Mouse (Mus musculus): Measurements from ENCODE around the gene Fam135a. TPM values are rescaled to one million over a fixed set of nuclear protein-coding genes. Genes with fewer than 3 reads are reported as not detected.

Gene Fam135a
- total and polyA plus RNA-seq, 2 experiments from 2014 or later = 23.0 to 31.9 TPM

DNA sequence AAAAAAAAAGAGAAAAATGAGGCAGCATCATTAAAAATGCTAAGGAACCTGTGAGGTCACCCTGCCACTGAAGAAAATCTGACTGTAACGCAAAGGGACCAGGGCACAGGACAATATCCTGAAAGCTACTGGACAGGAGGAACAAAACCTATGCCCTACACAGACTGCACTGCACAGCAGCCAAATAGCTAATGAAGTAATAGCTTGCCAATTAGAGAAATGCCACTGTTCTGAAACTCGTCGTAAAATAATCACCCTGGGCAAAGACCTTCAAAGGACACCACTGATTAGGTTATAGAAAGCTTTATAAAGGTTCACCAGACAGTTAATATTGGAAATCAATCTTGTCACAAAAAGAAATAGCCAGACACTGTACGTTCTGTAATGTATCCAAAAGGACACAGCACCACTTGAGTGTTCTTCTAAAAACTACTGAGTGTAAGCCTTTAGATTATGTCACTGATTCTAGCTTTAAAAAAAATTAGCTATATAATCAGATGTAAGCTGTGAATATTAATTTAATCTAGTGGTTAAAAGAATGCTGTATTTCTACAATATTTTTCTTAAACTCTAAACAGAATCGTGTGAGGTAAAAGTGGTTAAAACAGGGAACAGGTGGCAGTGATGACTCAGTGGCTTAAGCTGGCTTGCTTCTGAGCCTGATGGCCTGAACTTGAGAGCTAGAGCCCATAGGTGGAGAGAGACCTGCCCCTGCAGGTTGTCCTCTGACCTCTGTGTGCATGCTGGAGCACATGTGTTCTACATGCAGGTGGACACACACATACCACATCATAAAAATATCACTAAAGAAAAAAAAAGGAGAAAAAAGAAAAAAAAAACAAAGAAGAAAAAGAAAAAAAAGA lies 26.5 kb downstream of the Fam135a start:
- 71% methylated on average over 5 of the region's 5 CpGs for WGBS
- H3K27ac ChIP-seq = no peak overlapping the region
- H3K36me3 ChIP-seq (ENCODE audit: insufficient read depth, low read length) = no peaks in the 10 kb centered on the region; the same call in 1 of the 2 replicates
- H3K4me3 ChIP-seq (ENCODE audit: low read length) = no peak overlapping the region
- ATAC-seq = no peak
- no peak overlapping the region for H3K9ac ChIP-seq (replicated peaks; ENCODE audit: low read length)
- H3K9me3 ChIP-seq (ENCODE audit: low read length) = no peaks in the 10 kb centered on the region
- no peak overlapping the region for H3K4me2 ChIP-seq (ENCODE audit: low read depth, low read length)
- H3K4me1 ChIP-seq (ENCODE audit: insufficient read depth, low read length) = no peaks in the 10 kb centered on the region; the same call in 1 of the 2 replicates
- no peaks in the 10 kb centered on the region for H3K27me3 ChIP-seq (ENCODE audit: insufficient read depth, low read length)
- no peak for DNase-seq (ENCODE audit: low spot score)
- no peak for TF ChIP-seq CTCF (IDR thresholded peaks at IDR 0.05; ENCODE audit: low read depth)

DNA sequence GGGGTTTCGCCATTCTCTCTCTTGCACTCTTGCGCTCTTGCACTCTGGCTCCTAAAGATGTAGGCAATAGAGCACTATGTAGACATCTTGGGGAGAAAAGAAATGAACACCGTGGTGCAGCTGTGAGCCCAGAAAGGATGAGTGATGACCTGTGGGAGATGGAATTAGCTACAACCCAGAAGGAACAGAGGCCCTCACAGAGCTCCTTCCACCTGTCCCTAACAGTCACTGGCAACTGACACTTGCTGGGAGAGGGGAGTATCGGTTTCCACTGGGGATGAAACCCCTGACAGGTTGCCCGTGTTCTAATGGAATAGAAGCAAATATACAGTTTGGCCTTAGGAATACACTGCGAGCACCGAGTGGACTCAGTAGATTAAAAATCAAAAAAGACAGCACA lies 31.3 kb downstream of the Fam135a start:
- no peak overlapping the region for H3K4me3 ChIP-seq (ENCODE audit: low read length)
- TF ChIP-seq CTCF (IDR thresholded peaks at IDR 0.05; ENCODE audit: low read depth) = no peak

GRCm38 (mm10) chr1:24066706-24067105 lies 33.4 kb downstream of the Fam135a start:
- Histone ChIP-seq H3K27me3 (ENCODE audit: insufficient read depth, low read length) (no peaks in the 10 kb centered on the region), H3K4me3 (ENCODE audit: low read length) (no peak overlapping the region), H3K9ac (replicated peaks; ENCODE audit: low read length) (no peak overlapping the region), H3K4me1 (ENCODE audit: insufficient read depth, low read length) (no peaks in the 10 kb centered on the region), H3K9me3 (ENCODE audit: low read length) (no peaks in the 10 kb centered on the region), H3K27ac (no peak overlapping the region), H3K36me3 (ENCODE audit: insufficient read depth, low read length) (no peaks in the 10 kb centered on the region; the same call in 1 of the 2 replicates), H3K4me2 (ENCODE audit: low read depth, low read length) (no peak overlapping the region)
- ATAC-seq (no peak), DNase-seq (ENCODE audit: low spot score) (no peak)
- no peak for TF ChIP-seq CTCF (IDR thresholded peaks at IDR 0.05; ENCODE audit: low read depth)
- WGBS = 76% methylated on average over 4 of the region's 4 CpGs

More for the DNA sequence above, 31.3 kb downstream of the Fam135a start:
- Histone ChIP-seq H3K9me3 (ENCODE audit: low read length) (no peaks in the 10 kb centered on the region), H3K4me1 (ENCODE audit: insufficient read depth, low read length) (no peaks in the 10 kb centered on the region), H3K4me2 (ENCODE audit: low read depth, low read length) (no peak overlapping the region), H3K9ac (replicated peaks; ENCODE audit: low read length) (no peak overlapping the region), H3K27me3 (ENCODE audit: insufficient read depth, low read length) (no peaks in the 10 kb centered on the region), H3K27ac (no peak overlapping the region), H3K36me3 (ENCODE audit: insufficient read depth, low read length) (no peaks in the 10 kb centered on the region; the same call in 1 of the 2 replicates)
- DNase-seq (ENCODE audit: low spot score) (no peak), ATAC-seq (no peak)
- WGBS = 95% methylated on average over 7 of the region's 7 CpGs

GRCm38 (mm10) chr1:24055706-24056105 lies 44.4 kb downstream of the Fam135a start:
- no peaks in the 10 kb centered on the region for H3K9me3 ChIP-seq (ENCODE audit: low read length)
- H3K9ac ChIP-seq (replicated peaks; ENCODE audit: low read length) = no peak overlapping the region
- whole genome bisulfite sequencing = 90% methylated on average over 14 of the region's 14 CpGs
- H3K36me3 ChIP-seq (ENCODE audit: insufficient read depth, low read length) = peaks cover 15% of the 10 kb centered on the region
- H3K27ac ChIP-seq = no peak overlapping the region
- no peaks in the 10 kb centered on the region for H3K27me3 ChIP-seq (ENCODE audit: insufficient read depth, low read length)
- no peak for TF ChIP-seq CTCF (IDR thresholded peaks at IDR 0.05; ENCODE audit: low read depth)
- no peaks in the 10 kb centered on the region for H3K4me1 ChIP-seq (ENCODE audit: insufficient read depth, low read length)
- ATAC-seq (no peak), DNase-seq (ENCODE audit: low spot score) (no peak)
- H3K4me3 ChIP-seq (ENCODE audit: low read length) = no peak overlapping the region
- no peak overlapping the region for H3K4me2 ChIP-seq (ENCODE audit: low read depth, low read length)

DNA sequence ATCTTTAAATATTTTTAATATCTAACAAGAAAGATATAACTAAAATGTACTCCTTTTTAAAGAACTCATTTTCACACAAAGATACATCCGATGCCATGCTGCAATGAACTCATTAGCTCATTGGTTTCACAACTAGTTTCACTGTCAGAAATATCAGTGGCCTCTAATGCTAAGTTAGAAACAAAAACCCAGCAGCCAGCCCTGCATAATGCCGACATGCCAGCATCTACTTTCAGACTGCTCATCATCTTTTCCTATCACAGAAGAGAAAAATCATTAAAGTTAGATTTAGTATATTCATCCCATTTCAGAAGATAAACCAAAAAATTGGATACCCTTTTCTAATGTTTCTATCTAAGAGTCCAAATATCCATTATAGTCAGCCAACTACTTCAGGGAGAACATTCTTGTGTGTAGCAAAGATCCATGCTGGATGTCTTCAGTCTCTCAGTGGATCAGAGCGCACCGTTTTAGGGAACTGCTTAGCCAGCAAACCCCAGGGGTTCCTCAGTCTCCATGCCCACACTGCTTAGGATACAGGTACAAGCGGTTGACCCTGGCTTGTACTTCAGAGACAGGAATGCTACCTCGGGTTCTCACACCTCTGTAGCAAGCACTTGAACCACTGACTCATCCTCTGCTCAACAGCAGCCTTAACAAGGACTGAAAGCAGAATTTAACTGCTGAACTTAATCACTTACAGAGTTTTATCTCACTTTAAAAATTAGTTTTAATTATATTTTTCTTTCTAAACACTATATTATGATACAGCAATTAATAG lies 53.2 kb downstream of the Fam135a start:
- H3K4me2 ChIP-seq (ENCODE audit: low read depth, low read length) = no peak overlapping the region
- H3K27ac ChIP-seq = no peak overlapping the region
- no peak for DNase-seq (ENCODE audit: low spot score)
- H3K9me3 ChIP-seq (ENCODE audit: low read length) = no peaks in the 10 kb centered on the region
- no peak overlapping the region for H3K4me3 ChIP-seq (ENCODE audit: low read length)
- H3K36me3 ChIP-seq (ENCODE audit: insufficient read depth, low read length) = 0 out of 2 replicates have a peak, but pooled peaks cover 7% of the 10 kb centered on the region
- no peak for TF ChIP-seq CTCF (IDR thresholded peaks at IDR 0.05; ENCODE audit: low read depth)
- WGBS = 67% methylated on average over 6 of the region's 6 CpGs
- no peak overlapping the region for H3K9ac ChIP-seq (replicated peaks; ENCODE audit: low read length)
- H3K27me3 ChIP-seq (ENCODE audit: insufficient read depth, low read length) = no peaks in the 10 kb centered on the region
- no peak for ATAC-seq
- no peaks in the 10 kb centered on the region for H3K4me1 ChIP-seq (ENCODE audit: insufficient read depth, low read length)

DNA sequence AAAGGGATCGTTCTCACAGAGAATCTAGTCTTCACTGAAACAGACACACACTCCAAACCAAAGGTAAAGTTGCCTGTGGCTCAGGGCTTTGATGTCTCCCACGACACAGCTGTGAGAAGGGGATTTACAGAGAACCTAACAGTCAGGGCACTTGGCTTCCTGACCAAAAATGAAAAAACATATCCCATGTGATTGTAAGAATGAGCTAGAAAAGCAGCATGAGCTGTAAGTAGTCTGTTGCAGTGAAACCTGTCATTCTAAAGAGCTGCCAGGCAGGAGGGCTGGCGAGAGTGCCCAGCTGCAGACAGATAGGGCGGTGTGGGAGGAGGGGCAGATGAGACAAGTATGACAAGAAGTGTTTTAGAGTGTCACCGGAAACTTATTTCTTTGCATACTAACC lies 54.5 kb downstream of the Fam135a start:
- Histone ChIP-seq H3K27ac (no peak overlapping the region), H3K36me3 (ENCODE audit: insufficient read depth, low read length) (0 out of 2 replicates have a peak, but pooled peaks cover 7% of the 10 kb centered on the region), H3K9ac (replicated peaks; ENCODE audit: low read length) (no peak overlapping the region), H3K27me3 (ENCODE audit: insufficient read depth, low read length) (no peaks in the 10 kb centered on the region), H3K9me3 (ENCODE audit: low read length) (no peaks in the 10 kb centered on the region), H3K4me2 (ENCODE audit: low read depth, low read length) (no peak overlapping the region), H3K4me1 (ENCODE audit: insufficient read depth, low read length) (no peaks in the 10 kb centered on the region), H3K4me3 (ENCODE audit: low read length) (no peak overlapping the region)
- no peak for ATAC-seq
- no peak for TF ChIP-seq CTCF (IDR thresholded peaks at IDR 0.05; ENCODE audit: low read depth)
- 62% methylated on average over 5 of the region's 5 CpGs for WGBS
- DNase-seq (ENCODE audit: low spot score) = no peak

Measured in hindbrain, postnatal 0 days (tissue).